Mouse (Mus musculus): Measurements from ENCODE around the gene Accsl. TPM values are rescaled to one million over a fixed set of nuclear protein-coding genes. Genes with fewer than 3 reads are reported as not detected.
A peak's percentile ranks its signal among the peaks of the same experiment; 100 is the strongest.

The Accsl gene
- polyA plus RNA-seq, 1 experiment, result 0.17 TPM

DNA sequence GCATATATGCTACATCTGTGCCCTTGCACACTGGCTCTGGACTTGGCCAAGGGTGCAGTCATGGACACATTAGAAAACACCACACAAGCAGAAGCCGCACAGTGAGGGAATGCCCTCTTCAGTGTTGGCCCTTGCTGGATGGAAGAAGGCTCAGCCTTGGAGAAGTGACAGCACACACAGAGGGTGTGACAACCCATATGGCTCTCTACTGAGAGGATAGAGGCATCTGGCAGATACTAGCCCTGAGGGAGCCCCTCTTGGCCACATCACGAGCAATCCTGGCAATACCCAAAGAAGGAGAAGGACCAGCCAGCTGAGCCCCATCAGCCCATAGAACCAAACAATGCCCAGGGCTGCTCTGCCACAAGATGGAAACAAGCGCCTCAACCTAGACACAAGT lies 5.6 kb upstream of the Accsl start:
- Histone ChIP-seq H3K27ac (ENCODE audit: insufficient read depth, low read depth, low read length) (no peak overlapping the region), H3K4me1 (ENCODE audit: control insufficient read depth, insufficient read depth, low read length) (no peaks in the 10 kb centered on the region), H3K27me3 (replicated peaks; ENCODE audit: control insufficient read depth, insufficient read depth, low read length) (no peaks in the 10 kb centered on the region), H3K36me3 (ENCODE audit: control insufficient read depth, insufficient read depth, low read length) (no peaks in the 10 kb centered on the region), H3K4me3 (ENCODE audit: insufficient read depth, low read depth, low read length) (no peak overlapping the region)
- no peak for TF ChIP-seq CTCF (conservative IDR thresholded peaks at IDR 0.05; ENCODE audit: insufficient read depth, insufficient read length, low read depth, low read length)
- TF ChIP-seq POLR2A (IDR thresholded peaks at IDR 0.05; ENCODE audit: low read depth, low read length), result no peak
- WGBS, result 87% methylated on average over 3 of the region's 3 CpGs
- no peak for DNase-seq

GRCm38 (mm10) chr2:93874227-93874514 lies 5.2 kb upstream of the Accsl start:
- Histone ChIP-seq H3K36me3 (ENCODE audit: control insufficient read depth, insufficient read depth, low read length) (no peaks in the 10 kb centered on the region), H3K4me3 (ENCODE audit: insufficient read depth, low read depth, low read length) (no peak overlapping the region), H3K4me1 (ENCODE audit: control insufficient read depth, insufficient read depth, low read length) (no peaks in the 10 kb centered on the region), H3K27ac (ENCODE audit: insufficient read depth, low read depth, low read length) (no peak overlapping the region), H3K27me3 (replicated peaks; ENCODE audit: control insufficient read depth, insufficient read depth, low read length) (no peaks in the 10 kb centered on the region)
- WGBS, result 32% methylated on average over 2 of the region's 2 CpGs
- TF ChIP-seq CTCF (conservative IDR thresholded peaks at IDR 0.05; ENCODE audit: insufficient read depth, insufficient read length, low read depth, low read length) (no peak), POLR2A (IDR thresholded peaks at IDR 0.05; ENCODE audit: low read depth, low read length) (no peak)
- no peak for DNase-seq

- Histone ChIP-seq H3K36me3 (ENCODE audit: control insufficient read depth, insufficient read depth, low read length) (no peaks in the 10 kb centered on the region), H3K4me3 (ENCODE audit: insufficient read depth, low read depth, low read length) (no peak overlapping the region), H3K27me3 (replicated peaks; ENCODE audit: control insufficient read depth, insufficient read depth, low read length) (no peaks in the 10 kb centered on the region), H3K27ac (ENCODE audit: insufficient read depth, low read depth, low read length) (no peak overlapping the region), H3K4me1 (ENCODE audit: control insufficient read depth, insufficient read depth, low read length) (no peaks in the 10 kb centered on the region)
- 26% methylated on average over 12 of the region's 12 CpGs for WGBS
- TF ChIP-seq POLR2A (IDR thresholded peaks at IDR 0.05; ENCODE audit: low read depth, low read length), result no peak
- TF ChIP-seq CTCF (conservative IDR thresholded peaks at IDR 0.05; ENCODE audit: insufficient read depth, insufficient read length, low read depth, low read length), result no peak
- no peak for DNase-seq
These were observed 4.7 kb upstream of the Accsl start for GRCm38 (mm10) chr2:93873449-93874226.

- DNase-seq, result no peak
- Histone ChIP-seq H3K27me3 (replicated peaks; ENCODE audit: control insufficient read depth, insufficient read depth, low read length) (no peaks in the 10 kb centered on the region), H3K4me3 (ENCODE audit: insufficient read depth, low read depth, low read length) (no peak overlapping the region), H3K36me3 (ENCODE audit: control insufficient read depth, insufficient read depth, low read length) (no peaks in the 10 kb centered on the region), H3K4me1 (ENCODE audit: control insufficient read depth, insufficient read depth, low read length) (no peaks in the 10 kb centered on the region), H3K27ac (ENCODE audit: insufficient read depth, low read depth, low read length) (no peak overlapping the region)
- WGBS, result 81% methylated on average over 7 of the region's 7 CpGs
- no peak for TF ChIP-seq POLR2A (IDR thresholded peaks at IDR 0.05; ENCODE audit: low read depth, low read length)
- TF ChIP-seq CTCF (conservative IDR thresholded peaks at IDR 0.05; ENCODE audit: insufficient read depth, insufficient read length, low read depth, low read length), result no peak
These were observed 3.3 kb upstream of the Accsl start for GRCm38 (mm10) chr2:93872257-93872656.

- TF ChIP-seq CTCF (conservative IDR thresholded peaks at IDR 0.05; ENCODE audit: insufficient read depth, insufficient read length, low read depth, low read length) (no peak), POLR2A (IDR thresholded peaks at IDR 0.05; ENCODE audit: low read depth, low read length) (no peak)
- Histone ChIP-seq H3K27ac (ENCODE audit: insufficient read depth, low read depth, low read length) (no peak overlapping the region), H3K27me3 (replicated peaks; ENCODE audit: control insufficient read depth, insufficient read depth, low read length) (no peaks in the 10 kb centered on the region), H3K4me1 (ENCODE audit: control insufficient read depth, insufficient read depth, low read length) (no peaks in the 10 kb centered on the region), H3K36me3 (ENCODE audit: control insufficient read depth, insufficient read depth, low read length) (no peaks in the 10 kb centered on the region), H3K4me3 (ENCODE audit: insufficient read depth, low read depth, low read length) (no peak overlapping the region)
- DNase-seq, result no peak
- 94% methylated on average over 4 of the region's 4 CpGs for WGBS
These were observed 2.5 kb upstream of the Accsl start for GRCm38 (mm10) chr2:93871411-93871925.

DNA sequence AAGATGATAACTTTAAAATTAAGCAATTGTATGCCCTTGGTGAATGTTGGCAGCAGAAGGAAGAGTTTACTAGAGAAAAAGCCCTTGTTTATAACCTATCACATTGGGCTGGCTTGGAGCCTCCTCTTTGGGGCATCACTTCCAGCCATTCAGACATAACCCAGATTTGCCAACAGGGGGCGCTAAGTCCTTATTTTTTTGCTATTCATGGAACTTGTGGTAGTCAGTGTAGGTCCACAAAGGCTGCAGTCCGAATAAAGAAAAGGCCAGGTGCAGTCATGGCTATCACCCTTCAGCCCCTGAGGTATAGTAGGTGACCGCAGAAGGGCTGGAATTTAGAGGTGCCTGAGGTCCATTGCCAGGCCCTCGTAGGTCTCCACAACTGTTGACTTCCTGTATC lies 1.9 kb upstream of the Accsl start:
- no peak overlapping the region for H3K27ac ChIP-seq (ENCODE audit: insufficient read depth, low read depth, low read length)
- DNase-seq, result peak; percentile 71
- WGBS, result 41% methylated on average over 4 of the region's 4 CpGs
- TF ChIP-seq CTCF (conservative IDR thresholded peaks at IDR 0.05; ENCODE audit: insufficient read depth, insufficient read length, low read depth, low read length) (peak; percentile 57), POLR2A (IDR thresholded peaks at IDR 0.05; ENCODE audit: low read depth, low read length) (no peak)
- H3K4me3 ChIP-seq (ENCODE audit: insufficient read depth, low read depth, low read length), result no peak overlapping the region
- H3K27me3 ChIP-seq (replicated peaks; ENCODE audit: control insufficient read depth, insufficient read depth, low read length), result no peaks in the 10 kb centered on the region
- no peaks in the 10 kb centered on the region for H3K4me1 ChIP-seq (ENCODE audit: control insufficient read depth, insufficient read depth, low read length)
- H3K36me3 ChIP-seq (ENCODE audit: control insufficient read depth, insufficient read depth, low read length), result no peaks in the 10 kb centered on the region

DNA sequence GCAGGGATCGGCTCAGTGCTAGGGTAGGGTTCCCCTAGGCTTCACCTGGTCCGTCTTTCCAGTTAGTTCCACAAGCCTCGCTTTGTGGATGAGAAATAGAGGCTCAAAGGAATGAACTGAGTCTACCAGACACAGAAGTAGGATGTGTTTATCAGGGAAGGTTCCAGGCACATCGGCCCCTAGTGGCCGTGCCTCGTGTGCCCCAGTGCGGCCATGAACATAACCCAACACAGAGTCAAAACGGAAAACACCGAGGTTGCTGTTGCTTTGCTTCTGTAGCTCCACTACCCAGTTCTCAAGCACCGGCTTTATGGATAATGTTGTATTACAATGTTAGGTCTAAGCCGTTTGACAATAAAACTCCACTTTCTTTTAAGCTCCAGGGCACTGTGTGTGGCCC lies 391 bp downstream of the Accsl start:
- 86% methylated on average over 11 of the region's 11 CpGs for WGBS
- TF ChIP-seq CTCF (conservative IDR thresholded peaks at IDR 0.05; ENCODE audit: insufficient read depth, insufficient read length, low read depth, low read length) (no peak), POLR2A (IDR thresholded peaks at IDR 0.05; ENCODE audit: low read depth, low read length) (no peak)
- no peak overlapping the region for H3K27ac ChIP-seq (ENCODE audit: insufficient read depth, low read depth, low read length)
- no peak for DNase-seq
- H3K27me3 ChIP-seq (replicated peaks; ENCODE audit: control insufficient read depth, insufficient read depth, low read length), result no peaks in the 10 kb centered on the region
- no peaks in the 10 kb centered on the region for H3K36me3 ChIP-seq (ENCODE audit: control insufficient read depth, insufficient read depth, low read length)
- no peak overlapping the region for H3K4me3 ChIP-seq (ENCODE audit: insufficient read depth, low read depth, low read length)
- H3K4me1 ChIP-seq (ENCODE audit: control insufficient read depth, insufficient read depth, low read length), result no peaks in the 10 kb centered on the region

All from kidney, adult 2 months (tissue).